Mouse (Mus musculus) lung, adult 2 months (tissue): ENCODE results near the gene Vps50.
"Not testable (repeated sequence)": the region's sequence is repeated elsewhere in the genome, so short reads cannot be mapped to it uniquely, and the experiment has no call there.

ENCODE experiments used
- CTCF ChIP-seq: fragments of 200-500 bp; IDR thresholded peaks from 2 replicates; pipeline ENCODE4 v1.5.1; 2011; ENCODE audit warnings: mild to moderate bottlenecking, low read length, control low read depth; ENCODE audit not compliant: insufficient read depth
- POLR2A ChIP-seq: fragments of 200-500 bp; IDR thresholded peaks from 2 replicates; pipeline ENCODE4 v1.6.1; 2011; ENCODE audit warnings: low read depth, mild to moderate bottlenecking, control low read depth, low read length, borderline replicate concordance; ENCODE audit errors: extremely low read depth

- not testable (repeated sequence) for TF ChIP-seq POLR2A
- 0 out of 2 replicates have a peak, but pooled peaks have one; percentile 11 for TF ChIP-seq CTCF
These were observed 122.5 kb downstream of the Vps50 start for GRCm38 (mm10) chr6:3620428-3621387.
